Mouse (Mus musculus) MEL (cell line): ENCODE data around the gene Tsnaxip1. TPM values are rescaled to one million over a fixed set of nuclear protein-coding genes. Genes with fewer than 3 reads are reported as not detected.

ENCODE experiments used
- DNase-seq: peaks from one replicate; pipeline ENCODE4 v3.0.0; 2011; ENCODE audit warnings: low read depth, low spot score
- H3K27ac ChIP-seq: 2 replicates; pipeline ENCODE4 v1.5.1; 2012; ENCODE audit warnings: low read depth, mild to moderate bottlenecking, control low read depth, low read length, moderate library complexity; ENCODE audit not compliant: control insufficient read depth
- H3K27me3 ChIP-seq, 2 experiments: fragments of 150-350 bp in 1 of 2; sonication (generic) in 1 of 2; 2 replicates each; pipeline ENCODE4 v1.6.1; 2012; ENCODE audit warnings: low read length in 2 of 2, mild to moderate bottlenecking in 2 of 2, improper control_type of control experiment in 1 of 2, moderate library complexity in 1 of 2; ENCODE audit not compliant: insufficient read depth in 2 of 2, control insufficient read depth in 1 of 2
- H3K36me3 ChIP-seq, 2 experiments: 2 replicates each; pipeline ENCODE4 v1.6.1; 2012 to 2014; ENCODE audit warnings: low read length in 2 of 2, improper control_type of control experiment in 1 of 2, inconsistent platforms in 1 of 2, mild to moderate bottlenecking in 1 of 2; ENCODE audit not compliant: insufficient read depth in 2 of 2, control insufficient read depth in 1 of 2
- H3K4me1 ChIP-seq, 2 experiments: fragments of 150-350 bp in 1 of 2; sonication (generic) in 1 of 2; 2 replicates each; pipeline ENCODE4 v1.6.1; 2012; ENCODE audit warnings: low read length in 2 of 2, improper control_type of control experiment in 1 of 2, mild to moderate bottlenecking in 1 of 2; ENCODE audit not compliant: insufficient read depth in 2 of 2, control insufficient read depth in 1 of 2
- H3K4me3 ChIP-seq, 2 experiments: fragments of 150-350 bp in 1 of 2; sonication (generic) in 1 of 2; 2 replicates each; pipeline ENCODE4 v1.5.1; 2012; ENCODE audit warnings: low read depth in 2 of 2, low read length in 2 of 2, mild to moderate bottlenecking in 2 of 2, moderate library complexity in 2 of 2, control low read depth in 1 of 2, improper control_type of control experiment in 1 of 2; ENCODE audit not compliant: control insufficient read depth in 1 of 2, insufficient read depth in 1 of 2
- H3K79me2 ChIP-seq: 2 replicates; pipeline ENCODE4 v1.6.1; 2012; ENCODE audit warnings: mild to moderate bottlenecking, low read length, moderate library complexity; ENCODE audit not compliant: control insufficient read depth, poor library complexity, insufficient read depth
- H3K9ac ChIP-seq: 2 replicates; pipeline ENCODE4 v1.6.1; 2012; ENCODE audit warnings: low read depth, mild to moderate bottlenecking, control low read depth, low read length, moderate library complexity; ENCODE audit not compliant: control insufficient read depth, poor library complexity, severe bottlenecking
- H3K9me3 ChIP-seq: fragments of 150-350 bp; sonication (generic); replicated peaks from 2 replicates; pipeline ENCODE4 v1.6.1; 2012; ENCODE audit warnings: mild to moderate bottlenecking, low read length, improper control_type of control experiment, moderate library complexity; ENCODE audit not compliant: insufficient read depth
- BHLHE40 ChIP-seq: IDR thresholded peaks from 2 replicates; pipeline ENCODE4 v1.6.1; 2012; ENCODE audit warnings: low read depth, mild to moderate bottlenecking, inconsistent platforms, low read length, improper control_type of control experiment, borderline replicate concordance
- CHD1 ChIP-seq: IDR thresholded peaks from 2 replicates; pipeline ENCODE4 v1.6.1; 2012; ENCODE audit warnings: low read depth, mild to moderate bottlenecking, inconsistent platforms, low read length, improper control_type of control experiment
- CTCF ChIP-seq, 3 experiments: IDR thresholded peaks in 2 of 3; conservative IDR thresholded peaks in 1 of 3; 2 replicates each; pipeline ENCODE4 v1.5.1; 2011 to 2012; ENCODE audit warnings: low read length in 3 of 3, low read depth in 2 of 3, mild to moderate bottlenecking in 2 of 3, improper control_type of control experiment in 1 of 3, inconsistent platforms in 1 of 3, mixed read lengths in 1 of 3, moderate library complexity in 1 of 3; ENCODE audit not compliant: control insufficient read depth in 1 of 3, insufficient read depth in 1 of 3, poor library complexity in 1 of 3, severe bottlenecking in 1 of 3
- E2F4 ChIP-seq: IDR thresholded peaks from 2 replicates; pipeline ENCODE4 v1.6.1; 2011; ENCODE audit warnings: low read depth, low read length, improper control_type of control experiment, borderline replicate concordance
- ELF1 ChIP-seq: IDR thresholded peaks from 2 replicates; pipeline ENCODE4 v1.6.1; 2014; ENCODE audit warnings: low read depth, mild to moderate bottlenecking, inconsistent platforms, low read length, improper control_type of control experiment, moderate library complexity
- ETS1 ChIP-seq: IDR thresholded peaks from 2 replicates; pipeline ENCODE4 v1.6.1; 2012; ENCODE audit warnings: low read depth, mild to moderate bottlenecking, inconsistent platforms, low read length, improper control_type of control experiment, moderate library complexity
- KAT2A ChIP-seq: conservative IDR thresholded peaks from 2 replicates; pipeline ENCODE4 v1.6.1; 2012; ENCODE audit warnings: low read depth, low read length, improper control_type of control experiment, inconsistent platforms
- MAFK ChIP-seq: IDR thresholded peaks from 2 replicates; pipeline ENCODE4 v1.6.1; 2011; ENCODE audit warnings: low read depth, mild to moderate bottlenecking, low read length, improper control_type of control experiment, borderline replicate concordance
- MEF2A ChIP-seq: IDR thresholded peaks from 2 replicates; pipeline ENCODE4 v1.6.1; 2014; ENCODE audit warnings: low read depth, mild to moderate bottlenecking, inconsistent platforms, low read length, improper control_type of control experiment; ENCODE audit not compliant: poor library complexity, insufficient replicate concordance, severe bottlenecking; ENCODE audit errors: extremely low read depth
- MXI1 ChIP-seq: IDR thresholded peaks from 2 replicates; pipeline ENCODE4 v1.6.1; 2011; ENCODE audit warnings: mild to moderate bottlenecking, low read depth, low read length, improper control_type of control experiment
- MYB ChIP-seq: IDR thresholded peaks from 2 replicates; pipeline ENCODE4 v1.6.1; 2011; ENCODE audit warnings: mild to moderate bottlenecking, low read depth, low read length, improper control_type of control experiment
- MYC ChIP-seq: IDR thresholded peaks from 2 replicates; pipeline ENCODE4 v1.6.1; 2011; ENCODE audit warnings: low read depth, mild to moderate bottlenecking, low read length, improper control_type of control experiment, moderate library complexity
- NELFE ChIP-seq: IDR thresholded peaks from 2 replicates; pipeline ENCODE4 v1.6.1; 2011; ENCODE audit warnings: low read depth, low read length, improper control_type of control experiment
- POLR2AphosphoS5 ChIP-seq: IDR thresholded peaks from 2 replicates; pipeline ENCODE4 v1.6.1; 2012; ENCODE audit warnings: low read depth, borderline replicate concordance, mild to moderate bottlenecking, inconsistent platforms, low read length, moderate library complexity, mixed read lengths
- RAD21 ChIP-seq: IDR thresholded peaks from 2 replicates; pipeline ENCODE4 v1.6.1; 2011; ENCODE audit warnings: mild to moderate bottlenecking, low read depth, low read length, improper control_type of control experiment
- RCOR1 ChIP-seq: IDR thresholded peaks from 2 replicates; pipeline ENCODE4 v1.6.1; 2012; ENCODE audit warnings: low read depth, mild to moderate bottlenecking, inconsistent platforms, low read length, improper control_type of control experiment
- SMC3 ChIP-seq: IDR thresholded peaks from 2 replicates; pipeline ENCODE4 v1.6.1; 2011; ENCODE audit warnings: low read depth, low read length, improper control_type of control experiment
- TBP ChIP-seq: IDR thresholded peaks from 2 replicates; pipeline ENCODE4 v1.8.0; 2011; ENCODE audit warnings: low read depth, low read length, improper control_type of control experiment
- TCF12 ChIP-seq: IDR thresholded peaks from 2 replicates; pipeline ENCODE4 v1.6.1; 2014; ENCODE audit warnings: low read depth, mild to moderate bottlenecking, inconsistent platforms, low read length, improper control_type of control experiment, moderate library complexity
- UBTF ChIP-seq: IDR thresholded peaks from 2 replicates; pipeline ENCODE4 v1.6.1; 2012; ENCODE audit warnings: low read depth, mild to moderate bottlenecking, inconsistent platforms, low read length, improper control_type of control experiment, moderate library complexity, borderline replicate concordance; ENCODE audit not compliant: insufficient read depth
- USF2 ChIP-seq, 2 experiments: IDR thresholded peaks; 2 replicates each; pipeline ENCODE4 v1.6.1; 2011 to 2012; ENCODE audit warnings: improper control_type of control experiment in 2 of 2, low read length in 2 of 2, borderline replicate concordance in 1 of 2, inconsistent platforms in 1 of 2, low read depth in 1 of 2, mild to moderate bottlenecking in 1 of 2; ENCODE audit not compliant: insufficient read depth in 1 of 2
- polyA plus RNA-seq, 2 experiments: library from polyadenylated mRNA; stranded (reverse) in 1 of 2; unstranded in 1 of 2; fragments of >175 nt in 1 of 2; fragments of >200 nt in 1 of 2; gene quantifications; 2 replicates each; pipeline versions ENCODE4 v1.2.1 to v1.2.4; 2012; ENCODE audit warnings: low replicate concordance in 2 of 2, low read depth in 1 of 2; ENCODE audit not compliant: insufficient read length in 2 of 2, insufficient read depth in 1 of 2, missing spikeins in 1 of 2
- total RNA-seq: library from RNA; depleted of rRNA; stranded (reverse); fragments of 300-350 nt; gene quantifications from 2 replicates; pipeline ENCODE4 v1.2.3, GENCODE M21; 2012

The Tsnaxip1 gene
- total and polyA plus RNA-seq, 3 experiments = 0.10 TPM; not detected in 2

DNA sequence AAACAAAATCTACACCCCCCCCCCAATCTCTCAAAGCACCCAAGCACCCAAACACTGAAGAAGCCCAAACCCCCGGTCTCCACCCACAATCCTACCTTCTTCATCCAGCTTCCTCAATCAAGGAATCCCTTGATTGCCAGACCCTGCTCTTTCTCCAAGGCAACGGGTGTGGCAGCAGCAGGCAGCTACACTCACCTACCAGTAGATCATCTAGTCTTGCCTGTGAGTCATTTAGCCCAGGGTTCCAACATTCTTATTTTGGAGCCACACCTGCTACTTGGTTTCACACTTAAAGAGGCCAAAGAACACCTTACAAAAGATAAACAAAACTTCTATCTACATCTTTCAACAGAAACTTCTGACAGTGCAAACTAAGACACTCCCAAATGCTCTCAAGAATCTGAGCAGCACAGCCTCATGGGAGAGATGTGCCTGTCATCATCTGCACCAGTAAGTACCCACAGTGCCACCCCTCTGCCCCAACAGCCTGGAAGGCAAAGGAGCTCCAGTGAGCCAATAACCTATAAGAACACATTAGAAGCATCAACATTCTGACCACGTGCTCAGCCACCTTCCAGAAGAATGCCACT lies 33.4 kb upstream of the Tsnaxip1 start:
- TF ChIP-seq CHD1 (no peak), POLR2AphosphoS5 (no peak), MEF2A (no peak), MXI1 (no peak)
- TF ChIP-seq, all 39 proteins: peak for 0
- no peak for DNase-seq
- H3K36me3 ChIP-seq = peaks cover 0 to 9% of the 10 kb centered on the region in 2 experiments; a peak in 3 of 4 replicates
- no peaks in the 10 kb centered on the region for H3K79me2 ChIP-seq
- H3K27me3 ChIP-seq = no peaks in the 10 kb centered on the region
- H3K9me3 ChIP-seq = no peaks in the 10 kb centered on the region
- no peak overlapping the region for H3K9ac ChIP-seq
- no peak overlapping the region for H3K27ac ChIP-seq
- H3K4me1 ChIP-seq = peaks cover 3 to 12% of the 10 kb centered on the region in 2 experiments; a peak in 3 of 4 replicates
- no peak overlapping the region for H3K4me3 ChIP-seq

DNA sequence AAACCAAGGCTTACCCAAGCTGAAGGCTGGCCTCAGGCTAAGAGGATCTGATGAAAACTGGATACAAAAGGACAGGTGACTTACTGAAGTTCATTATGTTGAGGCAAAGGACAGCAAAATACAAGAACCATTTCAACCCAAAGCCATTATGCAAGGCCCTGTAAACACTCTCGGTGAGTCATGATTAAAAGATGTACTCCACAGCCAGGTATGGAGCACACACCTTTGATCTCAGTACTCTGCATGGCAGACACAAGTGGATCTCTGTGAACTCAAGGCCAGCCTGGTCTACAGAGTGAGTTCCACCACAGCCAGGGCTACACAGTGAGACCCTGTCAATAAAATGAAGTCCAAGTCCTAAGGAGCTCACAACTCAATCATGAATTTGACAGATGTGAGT lies 31.7 kb upstream of the Tsnaxip1 start:
- Histone ChIP-seq H3K9ac (no peak overlapping the region), H3K4me1 (peaks cover 13 to 26% of the 10 kb centered on the region in 2 experiments), H3K27me3 (no peaks in the 10 kb centered on the region), H3K9me3 (no peaks in the 10 kb centered on the region), H3K79me2 (no peaks in the 10 kb centered on the region), H3K36me3 (peaks cover 0 to 24% of the 10 kb centered on the region in 2 experiments; a peak in 3 of 4 replicates)
- TF ChIP-seq MEF2A (no peak), MAFK (no peak), MXI1 (no peak), RCOR1 (no peak), BHLHE40 (no peak), USF2 (IDR thresholded peaks at IDR 0.05; ENCODE audit: borderline replicate concordance in 1 of 2, insufficient read depth in 1 of 2, low read depth in 1 of 2, low read length in 2 of 2) (no peak), ETS1 (no peak), CHD1 (no peak), RAD21 (no peak), KAT2A (no peak), SMC3 (no peak), MYC (no peak), UBTF (no peak), TBP (no peak), ELF1 (no peak), MYB (no peak), NELFE (no peak), E2F4 (no peak), TCF12 (no peak), CTCF (IDR thresholded peaks at IDR 0.05 in 2 of 3, conservative IDR thresholded peaks at IDR 0.05 in 1 of 3; ENCODE audit: control insufficient read depth in 1 of 3, insufficient read depth in 1 of 3, low read depth in 2 of 3, low read length in 3 of 3, poor library complexity in 1 of 3, severe bottlenecking in 1 of 3) (no peak)
- TF ChIP-seq, all 39 proteins: peak for 0
- no peak for DNase-seq
- H3K4me3 ChIP-seq = no peak overlapping the region
- no peak overlapping the region for H3K27ac ChIP-seq
